Mouse (Mus musculus) forebrain, postnatal 0 days (tissue): ENCODE measurements at regions not wholly inside any gene's neighbourhood (a gene's known extent, or its start where the extent isn't known, plus 50 kb on each side); places are given as distances from the start of the nearest gene placed in this dataset.
A peak's percentile ranks its signal among the peaks of the same experiment; 100 is the strongest.

Experiments
- ATAC-seq: fragments of 200-750 bp; cut with Nextera tagmentation; 2 replicates; pipeline ENCODE4 v1.8.0; 2017; ENCODE audit warnings: mild to moderate bottlenecking, moderate library complexity
- DNase-seq: peaks from one replicate; pipeline ENCODE4 v3.0.0-alpha.2; 2015
- H3K27ac ChIP-seq: fragments of 300-500 bp; sonication (generic); 2 replicates; pipeline ENCODE4 v1.5.1; 2014; ENCODE audit warnings: low read depth, mild to moderate bottlenecking, antibody characterized with exemption, low read length, moderate library complexity, mixed read lengths
- H3K27me3 ChIP-seq: fragments of 300-500 bp; sonication (generic); 2 replicates; pipeline ENCODE4 v1.6.1; 2014; ENCODE audit warnings: mild to moderate bottlenecking, low read length, mixed read lengths; ENCODE audit not compliant: insufficient read depth
- H3K36me3 ChIP-seq: fragments of 300-500 bp; sonication (generic); 2 replicates; pipeline ENCODE4 v1.6.1; 2014; ENCODE audit warnings: mild to moderate bottlenecking, moderate library complexity; ENCODE audit not compliant: insufficient read depth
- H3K4me1 ChIP-seq: fragments of 300-500 bp; sonication (generic); 2 replicates; pipeline ENCODE4 v1.6.1; 2014; ENCODE audit warnings: antibody characterized with exemption; ENCODE audit not compliant: insufficient read depth
- H3K4me2 ChIP-seq: fragments of 300-500 bp; sonication (generic); 2 replicates; pipeline ENCODE4 v1.6.1; 2014; ENCODE audit warnings: low read depth, mild to moderate bottlenecking, moderate library complexity
- H3K4me3 ChIP-seq: fragments of 300-500 bp; sonication (generic); 2 replicates; pipeline ENCODE4 v1.5.1; 2014; ENCODE audit warnings: low read depth, low read length, mixed read lengths
- H3K9ac ChIP-seq: fragments of 300-500 bp; sonication (generic); 2 replicates; pipeline ENCODE4 v1.6.1; 2014; ENCODE audit warnings: mild to moderate bottlenecking
- H3K9me3 ChIP-seq: fragments of 300-500 bp; sonication (generic); 2 replicates; pipeline ENCODE4 v1.6.1; 2016; ENCODE audit warnings: low read length
- CTCF ChIP-seq: sonication (generic); IDR thresholded peaks from 2 replicates; pipeline ENCODE4 v1.5.1; 2016; ENCODE audit warnings: antibody characterized with exemption, control low read depth, low read depth
- WGBS: fragments of 180-500 bp; shearing (Covaris S2); extraction: QIAGEN DNeasy Blood & Tissue Kit; methylation state at CpG from one replicate; pipeline ENCODE4 v1.1.7; 2014; 5-methylcytosine and 5-hydroxymethylcytosine counted together

- 81% methylated on average over 5 of the region's 5 CpGs for WGBS
- H3K9me3 ChIP-seq, result no peaks in the 10 kb centered on the region
- no peak for TF ChIP-seq CTCF
- H3K36me3 ChIP-seq, result no peaks in the 10 kb centered on the region
- H3K4me2 ChIP-seq, result no peak overlapping the region
- no peak overlapping the region for H3K4me3 ChIP-seq
- ATAC-seq (no peak), DNase-seq (no peak)
- H3K27ac ChIP-seq, result no peak overlapping the region
- no peaks in the 10 kb centered on the region for H3K27me3 ChIP-seq
- no peaks in the 10 kb centered on the region for H3K4me1 ChIP-seq
- no peak overlapping the region for H3K9ac ChIP-seq
These were observed 166.4 kb downstream of the Opa1 start for GRCm38 (mm10) chr16:29745486-29745885.

- no peak overlapping the region for H3K9ac ChIP-seq
- no peaks in the 10 kb centered on the region for H3K4me1 ChIP-seq
- ATAC-seq (no peak), DNase-seq (no peak)
- H3K9me3 ChIP-seq, result no peaks in the 10 kb centered on the region
- no peaks in the 10 kb centered on the region for H3K36me3 ChIP-seq
- H3K4me2 ChIP-seq, result no peak overlapping the region
- no peaks in the 10 kb centered on the region for H3K27me3 ChIP-seq
- TF ChIP-seq CTCF, result no peak
- no peak overlapping the region for H3K4me3 ChIP-seq
- WGBS, result 90% methylated on average over 4 of the region's 4 CpGs
- H3K27ac ChIP-seq, result no peak overlapping the region
These were observed 167.1 kb downstream of the Opa1 start for GRCm38 (mm10) chr16:29746245-29746644.

- H3K27me3 ChIP-seq, result no peaks in the 10 kb centered on the region
- DNase-seq (no peak), ATAC-seq (no peak)
- TF ChIP-seq CTCF, result no peak
- H3K4me1 ChIP-seq, result no peaks in the 10 kb centered on the region
- H3K27ac ChIP-seq, result no peak overlapping the region
- no peaks in the 10 kb centered on the region for H3K9me3 ChIP-seq
- no peaks in the 10 kb centered on the region for H3K36me3 ChIP-seq
- 78% methylated on average over 5 of the region's 5 CpGs for WGBS
- H3K9ac ChIP-seq, result no peak overlapping the region
- H3K4me2 ChIP-seq, result no peak overlapping the region
- H3K4me3 ChIP-seq, result no peak overlapping the region
These were observed 170.0 kb downstream of the Opa1 start for GRCm38 (mm10) chr16:29749167-29749566.

- no peak for TF ChIP-seq CTCF
- DNase-seq, result no peak
- WGBS, result 60% methylated on average over 8 of the region's 8 CpGs
These were observed 175.6 kb downstream of the Opa1 start for GRCm38 (mm10) chr16:29754579-29755199.

GRCm38 (mm10) chr16:29758246-29758645, 179.1 kb downstream of the Opa1 start:
- 63% methylated on average over 3 of the region's 3 CpGs for WGBS
- H3K27ac ChIP-seq, result no peak overlapping the region
- no peak overlapping the region for H3K4me3 ChIP-seq
- no peak overlapping the region for H3K9ac ChIP-seq
- no peaks in the 10 kb centered on the region for H3K27me3 ChIP-seq
- no peaks in the 10 kb centered on the region for H3K9me3 ChIP-seq
- TF ChIP-seq CTCF, result no peak
- H3K36me3 ChIP-seq, result no peaks in the 10 kb centered on the region
- H3K4me1 ChIP-seq, result no peaks in the 10 kb centered on the region
- no peak overlapping the region for H3K4me2 ChIP-seq
- ATAC-seq (no peak), DNase-seq (no peak)

More at GRCm38 (mm10) chr16:29754579-29755199, 175.6 kb downstream of the Opa1 start:
- H3K4me3 ChIP-seq, result no peak overlapping the region
- no peak overlapping the region for H3K9ac ChIP-seq
- H3K27ac ChIP-seq, result no peak overlapping the region
- no peaks in the 10 kb centered on the region for H3K36me3 ChIP-seq
- no peaks in the 10 kb centered on the region for H3K27me3 ChIP-seq
- H3K4me1 ChIP-seq, result no peaks in the 10 kb centered on the region
- no peak overlapping the region for H3K4me2 ChIP-seq
- peak; percentile 38 for ATAC-seq
- H3K9me3 ChIP-seq, result no peaks in the 10 kb centered on the region

GRCm38 (mm10) chr16:29759416-29759815, 180.3 kb downstream of the Opa1 start:
- Histone ChIP-seq H3K9me3 (no peaks in the 10 kb centered on the region), H3K9ac (no peak overlapping the region), H3K4me2 (no peak overlapping the region), H3K27me3 (no peaks in the 10 kb centered on the region), H3K4me3 (no peak overlapping the region), H3K36me3 (no peaks in the 10 kb centered on the region), H3K27ac (no peak overlapping the region), H3K4me1 (no peaks in the 10 kb centered on the region)
- no peak for TF ChIP-seq CTCF
- ATAC-seq (no peak), DNase-seq (no peak)
- WGBS, result 77% methylated on average over 3 of the region's 3 CpGs

GRCm38 (mm10) chr16:29760627-29761026, 181.5 kb downstream of the Opa1 start:
- no peak overlapping the region for H3K4me2 ChIP-seq
- TF ChIP-seq CTCF, result no peak
- no peak overlapping the region for H3K27ac ChIP-seq
- no peaks in the 10 kb centered on the region for H3K27me3 ChIP-seq
- ATAC-seq (no peak), DNase-seq (no peak)
- 94% methylated on average over 4 of the region's 4 CpGs for WGBS
- no peak overlapping the region for H3K4me3 ChIP-seq
- H3K4me1 ChIP-seq, result no peaks in the 10 kb centered on the region
- no peaks in the 10 kb centered on the region for H3K36me3 ChIP-seq
- no peaks in the 10 kb centered on the region for H3K9me3 ChIP-seq
- no peak overlapping the region for H3K9ac ChIP-seq
